Mouse (Mus musculus) heart, postnatal 0 days (tissue): Measurements from ENCODE around the gene Dlgap4.

Source experiments
- CTCF ChIP-seq: IDR thresholded peaks from 2 replicates; pipeline ENCODE4 v1.5.1; 2016; ENCODE audit warnings: antibody characterized with exemption, control low read depth, low read depth
- EP300 ChIP-seq: IDR thresholded peaks from 2 replicates; pipeline ENCODE4 v1.6.1; 2016; ENCODE audit warnings: antibody characterized with exemption, low read depth

DNA sequence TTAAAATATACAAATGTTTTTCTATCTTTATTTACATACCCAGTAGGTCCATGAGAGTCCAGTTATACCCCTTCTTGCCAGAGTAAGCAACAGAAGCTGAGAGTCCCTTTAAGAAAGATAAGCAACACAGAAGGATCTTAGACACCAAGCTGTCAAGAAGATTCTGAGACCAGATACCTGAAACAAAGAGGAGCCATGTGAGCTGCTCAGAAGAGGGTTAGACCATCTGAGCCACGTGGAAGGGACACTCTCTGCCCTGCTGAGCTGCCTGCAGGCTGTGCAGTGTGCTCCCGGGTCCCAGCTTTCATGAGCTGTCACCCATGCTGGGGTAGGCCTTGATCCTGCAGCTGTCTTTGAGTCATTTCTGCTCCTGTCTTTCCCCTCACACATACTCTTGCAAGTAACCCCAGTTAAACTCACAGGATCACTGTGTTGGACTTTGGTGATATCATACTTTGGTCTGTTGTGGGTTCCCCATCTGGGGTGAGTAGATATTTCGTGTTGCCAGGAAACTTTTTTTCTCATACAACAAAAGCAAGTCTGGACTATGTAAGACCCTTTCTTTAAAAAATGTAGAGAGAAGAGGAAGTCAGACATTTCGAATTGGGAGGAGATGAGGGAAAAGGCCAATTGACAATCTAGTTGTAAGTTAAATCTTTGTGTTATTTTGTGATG is 190.3 kb downstream of the Dlgap4 start:
- no peak for TF ChIP-seq EP300
- no peak for TF ChIP-seq CTCF
